Mouse (Mus musculus) heart, postnatal 10 days (tissue): ENCODE results near the gene Esr1. TPM values are rescaled to one million over a fixed set of nuclear protein-coding genes. Genes with fewer than 3 reads are reported as not detected.

Experiments used
- DNase-seq, 2 experiments: peaks; one replicate each; pipeline ENCODE4 v3.0.0; 2021
- intact Hi-C: fragments of 180-260 bp; cut with DNase I; formaldehyde crosslinking; loops from one replicate; pipeline ENCODE4 v1.15.1; 2025
- total RNA-seq, 2 experiments: library from RNA; stranded (reverse); gene quantifications; 2 replicates each; pipeline ENCODE4 v1.2.3; 2021

Esr1 gene
- total RNA-seq, 2 experiments from 2014 or later = 0.97 to 1.3 TPM

DNA sequence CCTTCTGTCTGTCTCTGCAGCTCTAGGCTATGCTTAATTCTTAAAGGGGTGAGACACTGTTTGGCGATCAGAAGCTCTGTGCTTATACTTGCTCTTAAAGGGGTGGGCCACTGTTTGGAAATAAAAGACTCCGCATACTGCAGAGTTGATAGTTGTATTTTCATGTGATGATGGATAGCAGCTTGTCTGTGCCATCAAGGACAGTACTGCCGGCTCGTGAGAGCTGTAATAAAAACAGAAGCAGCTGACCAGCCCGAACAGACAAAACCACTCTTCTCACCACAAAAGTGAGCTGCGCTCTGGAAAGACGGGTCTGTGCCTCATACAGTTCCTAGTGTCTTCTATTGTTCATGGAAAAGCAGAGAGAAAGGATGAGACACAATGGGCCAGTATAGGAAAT, 359.8 kb downstream of the Esr1 start:
- intact Hi-C loops = no loop called here

DNA sequence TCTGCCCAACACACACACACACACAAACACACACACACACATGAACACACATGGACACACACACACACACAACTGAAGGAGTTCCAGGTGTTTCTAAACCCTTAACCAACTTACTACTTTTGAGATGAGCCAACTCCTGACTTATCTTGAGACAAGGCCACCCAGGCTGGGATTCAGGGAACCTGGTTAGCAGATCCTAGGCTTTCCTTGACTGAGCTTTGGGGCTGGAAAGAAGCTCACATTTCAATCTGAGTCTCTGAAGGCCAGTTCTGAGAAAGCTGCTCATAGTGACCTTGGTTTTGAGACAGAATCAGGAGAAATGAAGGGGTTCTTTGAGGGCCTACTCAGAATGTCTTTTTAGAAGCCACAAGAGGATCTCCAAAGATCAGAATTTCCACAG, 360.2 kb downstream of the Esr1 start:
- no peak for DNase-seq
- intact Hi-C loops = no loop called here

More for the DNA sequence above, 359.8 kb downstream of the Esr1 start:
- no peak for DNase-seq

DNA sequence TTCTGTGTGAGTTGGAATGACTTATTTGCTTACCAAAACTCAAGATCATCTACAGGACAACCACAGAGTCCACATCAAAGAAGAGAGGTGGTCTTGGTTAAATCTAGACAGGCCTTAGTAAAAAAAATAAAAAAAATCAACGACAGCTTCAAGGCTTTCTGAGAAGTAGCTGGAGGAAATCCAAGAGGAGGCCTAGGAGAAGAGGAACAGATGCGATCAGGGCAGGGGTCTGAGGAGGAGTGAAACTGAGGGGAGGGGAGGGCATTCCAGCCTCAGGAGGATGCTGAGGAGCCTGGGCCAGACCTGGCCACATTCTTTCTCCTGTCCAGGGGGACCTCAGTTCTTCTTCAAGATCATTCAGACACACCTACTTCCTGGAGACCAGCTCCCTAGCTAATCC, 360.6 kb downstream of the Esr1 start:
- intact Hi-C loops = no loop called here
- no peak for DNase-seq

GRCm38 (mm10) chr10:4974246-4974645, 362.9 kb downstream of the Esr1 start:
- intact Hi-C loops = no loop called here
- DNase-seq = no peak

DNA sequence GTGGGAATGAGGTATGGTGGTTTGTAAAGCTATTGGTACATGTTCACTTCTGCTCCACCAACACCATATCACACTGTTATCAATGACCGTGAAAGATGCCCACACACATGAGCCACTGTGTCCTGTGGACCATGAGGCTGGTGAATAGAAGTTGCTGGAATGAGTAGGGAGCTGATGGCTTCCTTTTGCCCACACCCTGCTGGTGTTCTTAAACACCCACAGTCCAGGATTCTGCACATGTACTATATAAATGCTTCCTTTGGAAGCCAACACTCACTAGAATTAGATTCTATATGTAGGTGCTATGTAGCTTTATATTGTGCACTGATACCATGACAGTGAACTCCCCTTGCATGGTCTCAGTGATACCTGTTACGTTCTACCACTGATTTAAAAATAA, 365.2 kb downstream of the Esr1 start:
- DNase-seq = no peak
- intact Hi-C loops = no loop called here

- intact Hi-C loops = no loop called here
These were observed 366.0 kb downstream of the Esr1 start for GRCm38 (mm10) chr10:4977374-4977773.

DNA sequence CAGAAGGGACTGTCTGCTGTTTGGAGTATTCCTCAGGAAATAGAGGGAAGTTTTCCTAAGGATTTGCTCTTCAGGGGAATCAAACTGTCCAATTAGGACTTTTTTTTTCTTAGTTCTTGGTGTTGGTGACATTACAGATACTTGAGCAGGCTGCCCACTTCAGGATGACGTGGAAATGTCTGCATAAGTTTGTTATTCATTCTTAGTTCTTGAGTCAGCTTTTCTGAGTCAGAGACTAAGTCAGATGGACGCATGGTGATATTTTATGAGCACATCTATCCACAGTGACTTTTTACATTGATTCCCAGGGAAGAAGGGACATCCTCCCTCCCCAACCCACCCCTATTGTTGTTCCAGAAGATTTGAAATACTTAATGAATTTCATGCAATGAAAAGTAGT, 372.5 kb downstream of the Esr1 start:
- intact Hi-C loops = no loop called here
- DNase-seq = no peak

More at GRCm38 (mm10) chr10:4977374-4977773, 366.0 kb downstream of the Esr1 start:
- DNase-seq = no peak

- intact Hi-C loops = no loop called here
- no peak for DNase-seq
These were observed 382.4 kb downstream of the Esr1 start for GRCm38 (mm10) chr10:4993802-4994201.

DNA sequence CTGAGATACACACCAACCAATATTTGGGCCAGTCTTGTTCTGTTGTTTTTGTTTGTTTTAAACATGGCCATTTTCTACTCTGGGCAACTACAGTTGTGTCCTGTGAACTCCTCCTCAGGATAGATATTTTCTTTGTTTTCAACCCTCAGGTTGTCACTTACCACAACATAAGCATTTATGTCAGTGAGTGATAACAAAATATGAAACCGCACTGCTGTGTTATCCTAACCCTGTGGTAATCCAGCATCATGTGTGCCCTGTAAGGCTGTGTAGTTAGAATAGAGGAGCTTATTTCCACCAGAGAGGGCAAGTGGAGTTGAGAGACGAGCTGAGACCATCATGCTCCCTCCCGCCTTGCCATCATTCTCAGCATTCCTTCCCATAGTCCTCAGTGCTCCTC, 385.2 kb downstream of the Esr1 start:
- intact Hi-C loops = no loop called here
- DNase-seq = no peak

- DNase-seq = no peak
- intact Hi-C loops = no loop called here
These were observed 397.5 kb downstream of the Esr1 start for GRCm38 (mm10) chr10:5008795-5009366.

GRCm38 (mm10) chr10:5012004-5012403, 400.6 kb downstream of the Esr1 start:
- intact Hi-C loops = no loop called here
- DNase-seq = no peak

DNA sequence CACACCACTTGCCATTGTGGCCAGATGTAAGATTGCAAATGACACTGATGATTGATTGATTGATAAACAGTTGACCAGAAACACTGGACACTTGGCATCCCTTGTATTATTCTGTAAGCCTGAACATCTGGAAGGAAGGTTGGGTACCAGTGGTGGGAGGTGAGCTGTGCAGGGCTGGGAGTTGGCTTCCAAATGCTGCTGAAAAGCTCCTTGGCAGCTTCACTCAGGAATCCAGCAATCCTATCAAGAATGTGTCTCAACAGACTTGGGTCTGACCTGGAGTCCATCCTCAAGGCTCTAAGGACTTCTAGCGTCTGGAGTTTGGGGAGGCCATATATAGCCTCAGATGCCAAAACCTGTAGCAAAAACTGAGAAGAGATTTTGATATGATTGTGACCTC, 403.6 kb downstream of the Esr1 start:
- intact Hi-C loops = no loop called here
- DNase-seq = no peak

DNA sequence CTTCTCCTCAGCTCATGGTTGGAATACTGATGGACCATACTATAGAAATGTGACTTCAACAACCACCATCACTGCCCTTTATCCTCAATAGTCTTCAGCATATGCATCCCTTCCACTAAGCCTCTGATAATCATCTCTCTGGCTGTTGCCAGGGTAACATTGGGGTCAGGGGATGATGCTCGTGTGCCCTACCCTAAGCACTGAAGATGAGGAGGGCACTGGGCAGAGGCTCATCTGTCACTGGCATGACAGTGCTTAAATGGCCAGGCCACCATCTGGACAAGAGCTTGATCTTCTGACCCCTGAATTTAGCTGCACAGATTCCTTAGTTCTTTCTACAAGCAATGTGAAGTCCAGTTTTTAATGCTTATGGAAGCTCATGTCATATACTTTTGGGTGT, 405.8 kb downstream of the Esr1 start:
- intact Hi-C loops = no loop called here
- DNase-seq = no peak

DNA sequence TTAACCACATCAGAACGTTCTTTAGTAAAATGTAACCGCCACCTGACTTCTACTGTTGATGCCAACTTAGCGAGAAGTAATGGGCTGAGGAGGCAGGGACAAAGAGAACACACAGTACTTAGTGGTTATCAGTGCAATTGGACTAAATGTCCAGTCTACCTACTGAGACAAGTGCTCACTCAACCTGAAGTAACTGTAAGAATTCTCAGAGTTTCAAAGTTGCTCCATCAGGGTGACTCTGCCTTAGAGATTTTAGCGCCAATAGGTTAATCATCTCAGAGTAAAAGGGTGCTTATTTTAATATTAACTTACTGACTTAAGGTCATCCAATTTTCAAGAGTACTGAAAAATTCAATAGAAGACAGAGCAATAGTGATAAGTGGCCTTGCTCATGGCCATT, 414.5 kb downstream of the Esr1 start:
- DNase-seq = no peak
- intact Hi-C loops = no loop called here

DNA sequence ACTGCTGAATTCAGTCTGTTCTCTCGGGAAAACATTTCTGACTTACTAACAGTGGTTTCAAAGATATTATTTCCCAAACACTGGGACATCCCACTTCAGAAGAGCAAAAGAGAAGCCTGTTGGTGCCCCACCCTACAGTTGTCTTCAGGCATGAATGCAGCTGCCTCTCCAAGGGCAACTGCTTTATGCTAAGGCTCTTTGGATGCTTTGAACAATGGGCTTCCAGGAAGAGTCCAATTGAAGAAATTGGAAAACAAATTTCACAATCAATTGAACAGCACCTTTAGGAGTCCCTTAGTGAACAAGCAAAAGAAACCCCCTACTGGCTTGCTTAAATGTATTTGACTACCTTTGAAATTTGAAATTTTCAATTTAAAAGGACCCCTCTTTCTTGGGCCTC, 415.8 kb downstream of the Esr1 start:
- intact Hi-C loops = no loop called here
- DNase-seq = no peak

GRCm38 (mm10) chr10:5028301-5028700, 416.9 kb downstream of the Esr1 start:
- intact Hi-C loops = no loop called here

GRCm38 (mm10) chr10:5029161-5029560, 417.8 kb downstream of the Esr1 start:
- intact Hi-C loops = no loop called here
- DNase-seq = no peak

More at GRCm38 (mm10) chr10:5028301-5028700, 416.9 kb downstream of the Esr1 start:
- no peak for DNase-seq

GRCm38 (mm10) chr10:5029883-5030282, 418.5 kb downstream of the Esr1 start:
- DNase-seq = no peak
- intact Hi-C loops = no loop called here

GRCm38 (mm10) chr10:5032192-5033048, 421.0 kb downstream of the Esr1 start:
- intact Hi-C loops = no loop called here
- no peak for DNase-seq

DNA sequence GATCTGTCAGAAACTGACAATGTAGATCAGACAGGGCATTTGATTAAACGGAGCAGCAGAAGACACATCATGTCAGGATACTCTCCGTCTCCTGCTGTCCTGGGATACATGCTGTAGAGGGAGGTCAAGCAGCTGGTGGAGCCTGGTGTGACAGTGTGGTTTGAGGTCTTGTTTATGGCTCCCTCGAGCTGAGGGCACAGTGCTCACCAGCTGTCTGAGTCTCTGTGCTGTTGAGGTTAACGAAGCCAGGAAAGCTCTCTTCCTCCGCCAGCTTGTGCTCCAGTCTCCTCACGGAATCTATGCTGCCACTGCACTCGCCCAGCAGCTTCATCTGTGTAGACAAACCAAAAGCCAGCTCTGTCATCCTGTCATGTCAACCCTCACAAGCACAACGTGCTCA, 429.9 kb downstream of the Esr1 start:
- intact Hi-C loops = no loop called here
- no peak for DNase-seq

DNA sequence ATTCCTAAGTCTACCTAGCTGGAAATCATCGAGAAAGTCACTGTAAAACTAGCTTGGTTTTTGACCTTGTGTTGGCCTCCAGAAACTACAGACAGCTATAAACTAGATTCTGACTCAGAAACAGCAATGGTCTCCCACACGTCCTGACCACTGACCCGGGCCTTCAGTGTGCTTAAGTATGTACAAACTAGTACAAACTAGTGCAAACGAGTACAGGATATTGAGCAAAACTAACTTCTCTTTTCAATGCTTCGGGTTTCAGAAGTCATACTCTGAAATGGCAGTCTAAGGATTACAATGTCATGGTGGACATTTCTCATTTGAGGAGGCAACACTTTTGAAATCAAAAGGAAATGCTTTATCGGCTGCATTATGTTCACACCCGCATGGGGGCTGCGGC, 433.1 kb downstream of the Esr1 start:
- intact Hi-C loops = no loop called here
- no peak for DNase-seq

GRCm38 (mm10) chr10:5045213-5045612, 433.8 kb downstream of the Esr1 start:
- intact Hi-C loops = loop anchor here (5.0 kb wide), 1 partner anchor 57 kb away; no protein-coding TSS in a partner anchor
- no peak for DNase-seq
